Mouse (Mus musculus) brain, embryonic 14.5 days (tissue): ENCODE data around the gene Gmppb.

ENCODE experiments used
- CTCF ChIP-seq: fragments of 200-500 bp; IDR thresholded peaks from 2 replicates; pipeline ENCODE4 v1.5.1; 2012; ENCODE audit warnings: inconsistent platforms, mild to moderate bottlenecking, moderate library complexity, borderline replicate concordance; ENCODE audit not compliant: insufficient read depth, insufficient read length; ENCODE audit errors: extremely low read depth
- POLR2A ChIP-seq: fragments of 200-500 bp; IDR thresholded peaks from 2 replicates; pipeline ENCODE4 v1.6.1; 2012; ENCODE audit warnings: mild to moderate bottlenecking, inconsistent platforms, borderline replicate concordance; ENCODE audit not compliant: poor library complexity, insufficient read depth, insufficient read length, severe bottlenecking; ENCODE audit errors: extremely low read depth

- TF ChIP-seq CTCF (no peak), POLR2A (no peak)
These were observed 5.4 kb downstream of the Gmppb start for GRCm38 (mm10) chr9:108054331-108055040.
